Mouse (Mus musculus): ENCODE results near the gene Lhpp. TPM values are rescaled to one million over a fixed set of nuclear protein-coding genes. Genes with fewer than 3 reads are reported as not detected.
"Not testable (repeated sequence)": the region's sequence is repeated elsewhere in the genome, so short reads cannot be mapped to it uniquely, and the experiment has no call there.

Lhpp gene
- polyA plus RNA-seq, 1 experiment: 11.1 TPM

DNA sequence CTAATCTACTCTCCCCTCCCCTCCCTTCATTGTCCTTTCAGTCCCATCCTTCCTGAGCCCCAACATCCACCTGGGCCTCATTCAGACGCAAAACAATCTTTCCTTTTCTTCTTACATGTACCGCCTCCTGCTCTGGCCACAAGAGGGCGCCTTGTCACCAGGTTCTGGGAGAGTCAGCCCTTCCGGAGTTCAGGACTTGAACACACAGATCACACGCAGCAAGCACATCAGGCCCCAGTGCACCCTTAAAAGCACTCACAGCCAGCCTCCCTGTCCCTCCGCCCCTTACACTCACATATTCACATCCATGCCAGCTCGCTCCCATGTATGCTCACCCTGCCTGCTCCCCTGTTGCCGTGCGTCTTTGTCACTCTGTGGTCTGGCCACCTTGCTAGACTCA is 45.6 kb downstream of the Lhpp start:
- peak overlapping the region; percentile 65 for H3K27ac ChIP-seq (replicated peaks; ENCODE audit: low read depth, low read length)
- peaks cover 40% of the 10 kb centered on the region for H3K4me1 ChIP-seq (ENCODE audit: control insufficient read depth, insufficient read depth, insufficient read length, low read length)
- H3K4me3 ChIP-seq (ENCODE audit: insufficient read depth, low read depth, low read length): no peak overlapping the region

GRCm38 (mm10) chr7:132656548-132656947 is 46.1 kb downstream of the Lhpp start:
- Histone ChIP-seq H3K27ac (replicated peaks; ENCODE audit: low read depth, low read length) (peak overlapping the region; percentile 83), H3K4me1 (ENCODE audit: control insufficient read depth, insufficient read depth, insufficient read length, low read length) (peaks cover 42% of the 10 kb centered on the region), H3K4me3 (ENCODE audit: insufficient read depth, low read depth, low read length) (no peak overlapping the region)

- peaks cover 44% of the 10 kb centered on the region for H3K4me1 ChIP-seq (ENCODE audit: control insufficient read depth, insufficient read depth, insufficient read length, low read length)
- H3K4me3 ChIP-seq (ENCODE audit: insufficient read depth, low read depth, low read length): no peak overlapping the region
- H3K27ac ChIP-seq (replicated peaks; ENCODE audit: low read depth, low read length): peak overlapping the region; percentile 83
Measured at GRCm38 (mm10) chr7:132657371-132658057, 47.1 kb downstream of the Lhpp start.

GRCm38 (mm10) chr7:132658058-132658450 is 47.6 kb downstream of the Lhpp start:
- peaks cover 44% of the 10 kb centered on the region for H3K4me1 ChIP-seq (ENCODE audit: control insufficient read depth, insufficient read depth, insufficient read length, low read length)

GRCm38 (mm10) chr7:132658688-132659087 is 48.2 kb downstream of the Lhpp start:
- Histone ChIP-seq H3K4me3 (ENCODE audit: insufficient read depth, low read depth, low read length) (no peak overlapping the region), H3K27ac (replicated peaks; ENCODE audit: low read depth, low read length) (peak overlapping the region; percentile 83), H3K4me1 (ENCODE audit: control insufficient read depth, insufficient read depth, insufficient read length, low read length) (peaks cover 44% of the 10 kb centered on the region)

More at GRCm38 (mm10) chr7:132658058-132658450, 47.6 kb downstream of the Lhpp start:
- Histone ChIP-seq H3K4me3 (ENCODE audit: insufficient read depth, low read depth, low read length) (no peak overlapping the region), H3K27ac (replicated peaks; ENCODE audit: low read depth, low read length) (peak overlapping the region; percentile 83)

GRCm38 (mm10) chr7:132659633-132660032 is 49.2 kb downstream of the Lhpp start:
- Histone ChIP-seq H3K4me3 (ENCODE audit: insufficient read depth, low read depth, low read length) (no peak overlapping the region), H3K27ac (replicated peaks; ENCODE audit: low read depth, low read length) (peak overlapping the region; percentile 83), H3K4me1 (ENCODE audit: control insufficient read depth, insufficient read depth, insufficient read length, low read length) (peaks cover 44% of the 10 kb centered on the region)

DNA sequence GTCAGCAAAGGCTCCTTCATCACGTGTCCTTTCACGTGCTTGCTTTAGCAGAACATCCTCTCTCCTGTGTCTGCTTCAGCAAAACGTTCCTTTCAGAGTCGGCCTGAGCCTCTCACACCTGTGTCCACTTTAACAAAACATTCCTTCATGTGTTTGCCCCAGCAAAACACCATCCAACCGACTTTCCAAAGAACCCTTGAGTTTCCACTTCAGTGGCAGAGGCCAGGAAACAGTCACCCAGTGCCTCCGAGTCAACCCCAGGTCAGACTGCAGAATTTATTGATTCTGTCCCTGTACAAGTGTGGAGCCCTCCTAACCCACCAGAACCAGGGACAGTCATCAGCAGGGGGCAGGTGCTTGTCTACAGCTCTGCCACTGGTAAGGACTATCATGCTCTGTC is 52.4 kb downstream of the Lhpp start:
- not testable (repeated sequence) for H3K4me3 ChIP-seq (ENCODE audit: insufficient read depth, low read depth, low read length); H3K27ac ChIP-seq (replicated peaks; ENCODE audit: low read depth, low read length)
- H3K4me1 ChIP-seq (ENCODE audit: control insufficient read depth, insufficient read depth, insufficient read length, low read length): peaks cover 30% of the 10 kb centered on the region

DNA sequence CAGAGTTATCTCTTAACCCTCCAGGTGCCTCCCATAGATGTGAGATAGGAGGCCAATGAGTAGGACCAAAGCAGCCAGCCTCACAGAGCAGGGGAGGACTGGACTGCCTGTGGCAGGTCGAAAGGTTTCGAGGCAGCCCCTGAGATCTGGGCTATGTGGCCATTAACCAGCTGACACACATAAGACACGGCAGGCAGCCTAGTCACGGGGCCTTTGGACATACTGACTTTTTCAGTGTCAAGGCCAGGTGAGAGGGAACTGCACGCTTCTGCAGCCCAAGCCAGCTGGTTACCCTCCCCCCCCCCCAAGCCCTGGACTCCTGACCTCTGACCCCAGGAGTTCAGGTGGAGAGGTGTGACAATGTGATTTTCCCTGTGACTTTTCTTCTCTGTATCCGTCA is 54.4 kb downstream of the Lhpp start:
- Histone ChIP-seq H3K4me1 (ENCODE audit: control insufficient read depth, insufficient read depth, insufficient read length, low read length) (peaks cover 22% of the 10 kb centered on the region), H3K4me3 (ENCODE audit: insufficient read depth, low read depth, low read length) (no peak overlapping the region), H3K27ac (replicated peaks; ENCODE audit: low read depth, low read length) (no peak overlapping the region)

DNA sequence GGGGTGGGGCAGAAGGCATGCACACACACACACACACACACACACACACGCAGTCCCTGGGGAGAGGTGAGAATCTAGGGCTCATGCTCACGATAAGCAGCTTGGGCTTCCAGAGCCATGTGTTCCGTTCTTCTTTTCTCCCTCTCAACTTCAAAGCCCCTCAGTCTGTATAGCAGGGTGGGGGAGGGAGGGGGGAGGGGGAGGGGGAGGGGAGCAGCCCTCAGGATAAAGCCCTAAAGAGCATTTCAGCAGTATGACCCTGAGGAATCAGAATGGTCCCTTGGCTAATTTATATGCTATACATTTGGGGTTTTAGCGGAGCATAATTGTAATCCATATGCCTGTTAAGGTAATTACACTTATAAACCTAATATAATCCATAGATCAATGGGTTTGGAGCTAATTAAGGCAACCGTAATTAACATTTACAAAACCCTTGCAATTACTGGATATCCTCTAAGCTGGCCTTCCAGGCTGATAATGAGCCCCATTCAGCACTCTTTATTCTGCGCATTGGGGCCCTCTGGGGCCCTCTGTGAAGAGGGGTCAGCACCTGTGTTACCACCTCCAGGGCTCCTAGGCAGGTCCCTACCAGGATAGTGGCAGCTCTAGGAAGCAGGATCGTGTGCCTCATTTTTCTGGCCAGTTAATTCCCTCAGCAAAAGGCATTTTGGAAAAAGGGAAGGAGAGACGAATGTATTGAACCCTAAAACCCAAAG is 55.4 kb downstream of the Lhpp start:
- Histone ChIP-seq H3K27ac (replicated peaks; ENCODE audit: low read depth, low read length) (no peak overlapping the region), H3K4me3 (ENCODE audit: insufficient read depth, low read depth, low read length) (no peak overlapping the region), H3K4me1 (ENCODE audit: control insufficient read depth, insufficient read depth, insufficient read length, low read length) (peaks cover 24% of the 10 kb centered on the region)

DNA sequence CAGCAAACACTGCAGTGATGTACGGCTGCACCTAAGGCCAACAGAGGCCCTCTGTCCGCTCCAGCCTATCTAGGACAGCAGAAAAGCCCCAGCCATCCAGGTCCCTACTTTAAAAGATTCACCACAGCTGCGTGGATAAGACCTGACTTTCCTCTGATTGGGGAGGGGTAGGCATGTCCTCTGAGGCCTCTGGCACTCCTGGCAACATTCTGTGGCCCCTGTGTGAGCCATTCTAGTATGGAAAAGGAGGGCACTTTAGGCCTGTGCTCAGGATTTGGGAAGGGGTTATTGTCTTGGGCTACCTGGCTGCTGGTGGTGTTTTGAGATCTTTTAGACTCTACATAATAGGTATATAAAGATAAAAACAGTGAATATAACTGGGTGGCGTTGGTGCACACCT is 56.1 kb downstream of the Lhpp start:
- H3K4me1 ChIP-seq (ENCODE audit: control insufficient read depth, insufficient read depth, insufficient read length, low read length): peaks cover 28% of the 10 kb centered on the region

DNA sequence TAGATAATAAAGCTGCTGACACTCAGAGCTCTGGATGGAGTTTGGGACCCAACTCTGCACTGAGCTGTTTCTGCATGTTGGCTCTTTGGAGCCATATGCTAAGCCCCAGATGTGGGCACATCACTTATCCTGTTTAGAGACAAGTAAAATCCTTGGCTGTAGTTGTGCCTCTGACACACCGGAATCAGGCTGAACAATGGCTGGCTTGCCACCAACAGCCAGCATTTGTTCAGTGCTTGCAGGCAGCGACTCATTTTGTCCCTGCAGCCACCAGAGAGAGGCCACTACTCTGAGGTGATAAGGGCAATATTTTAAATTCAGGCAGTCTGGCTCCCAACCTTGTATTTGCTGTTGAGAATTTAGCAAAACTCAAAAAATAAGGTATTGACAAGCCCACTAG is 58.2 kb downstream of the Lhpp start:
- no peak overlapping the region for H3K4me3 ChIP-seq (ENCODE audit: insufficient read depth, low read depth, low read length)
- peak overlapping the region; percentile 98 for H3K27ac ChIP-seq (replicated peaks; ENCODE audit: low read depth, low read length)
- peaks cover 36% of the 10 kb centered on the region for H3K4me1 ChIP-seq (ENCODE audit: control insufficient read depth, insufficient read depth, insufficient read length, low read length)

More for the DNA sequence above, 56.1 kb downstream of the Lhpp start:
- Histone ChIP-seq H3K4me3 (ENCODE audit: insufficient read depth, low read depth, low read length) (no peak overlapping the region), H3K27ac (replicated peaks; ENCODE audit: low read depth, low read length) (no peak overlapping the region)

DNA sequence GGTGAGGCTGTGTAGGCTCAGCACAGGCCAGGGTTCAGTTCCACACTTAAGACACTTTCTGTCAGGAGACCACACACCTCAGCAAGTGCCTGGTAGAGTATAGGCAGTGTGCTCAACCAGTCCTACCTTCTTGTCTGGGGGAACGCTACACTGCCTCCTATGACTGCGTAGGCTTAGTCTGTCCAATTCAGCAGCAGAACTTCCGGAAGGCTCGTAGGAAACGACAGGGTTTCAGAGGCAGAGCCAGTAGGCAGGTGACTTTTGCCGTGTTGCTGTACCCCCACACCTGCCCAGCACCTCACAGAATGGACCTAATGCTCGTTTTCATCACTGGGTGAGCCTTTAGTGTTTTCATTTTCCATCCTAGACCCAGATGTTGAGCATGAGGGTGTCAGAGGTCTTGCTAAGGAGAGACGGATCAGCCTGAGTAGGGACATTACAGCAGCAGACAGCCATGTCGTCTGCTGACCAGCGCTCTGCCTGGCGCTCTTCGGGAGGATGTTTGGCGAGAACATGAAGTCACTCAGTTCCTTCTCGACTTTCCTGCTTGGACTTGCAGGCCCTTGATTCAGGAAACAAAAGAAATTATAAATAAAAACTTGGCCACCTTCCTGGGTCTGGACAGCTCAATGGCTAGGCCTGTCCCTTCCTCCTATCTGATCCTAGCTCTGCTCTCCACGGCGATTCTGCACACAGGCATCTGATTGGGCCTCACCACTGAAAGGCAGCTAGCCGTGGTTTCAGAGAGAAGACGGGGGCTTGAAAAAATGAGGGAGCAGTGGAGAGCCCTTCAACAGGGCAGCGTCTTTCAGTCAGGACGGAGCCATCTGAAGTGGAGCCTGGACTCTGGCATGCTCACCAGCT is 59.8 kb downstream of the Lhpp start:
- Histone ChIP-seq H3K4me3 (ENCODE audit: insufficient read depth, low read depth, low read length) (no peak overlapping the region), H3K4me1 (ENCODE audit: control insufficient read depth, insufficient read depth, insufficient read length, low read length) (peaks cover 45% of the 10 kb centered on the region), H3K27ac (replicated peaks; ENCODE audit: low read depth, low read length) (peak overlapping the region; percentile 98)

- Histone ChIP-seq H3K27ac (replicated peaks; ENCODE audit: low read depth, low read length) (peak overlapping the region; percentile 98), H3K4me3 (ENCODE audit: insufficient read depth, low read depth, low read length) (no peak overlapping the region), H3K4me1 (ENCODE audit: control insufficient read depth, insufficient read depth, insufficient read length, low read length) (peaks cover 45% of the 10 kb centered on the region)
Measured at GRCm38 (mm10) chr7:132670863-132671165, 60.4 kb downstream of the Lhpp start.

DNA sequence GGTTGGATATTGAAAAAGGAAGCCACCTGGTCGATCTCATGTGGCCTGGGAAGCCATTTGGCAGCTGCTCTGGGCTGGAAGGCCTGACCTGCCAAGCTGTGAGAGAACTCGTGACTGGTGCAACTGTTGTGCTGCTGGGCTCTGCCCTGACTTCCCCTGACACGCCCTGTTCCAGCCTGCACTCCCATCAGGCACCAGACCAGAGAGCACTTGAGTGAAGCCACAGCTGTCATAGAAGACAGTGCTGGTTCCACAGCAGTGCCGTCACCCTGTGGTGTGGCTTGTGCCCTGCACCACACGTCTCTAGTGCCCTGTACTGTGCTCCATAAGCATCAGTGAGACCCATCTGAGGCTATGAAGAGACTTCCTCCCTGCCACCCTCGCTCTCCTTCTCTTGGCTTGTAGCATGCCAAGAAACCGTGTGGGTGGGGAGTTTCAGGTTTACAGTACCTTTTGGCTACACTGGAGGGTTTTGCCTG is 62.1 kb downstream of the Lhpp start:
- Histone ChIP-seq H3K4me3 (ENCODE audit: insufficient read depth, low read depth, low read length) (no peak overlapping the region), H3K4me1 (ENCODE audit: control insufficient read depth, insufficient read depth, insufficient read length, low read length) (peaks cover 45% of the 10 kb centered on the region), H3K27ac (replicated peaks; ENCODE audit: low read depth, low read length) (peak overlapping the region; percentile 98)

All from brown adipose tissue, adult 24 weeks (tissue).